Mouse (Mus musculus) E14TG2a.4 (cell line): Measurements from ENCODE around the gene Cnst.

Experiments
- CTCF ChIP-seq: conservative IDR thresholded peaks from 2 replicates; pipeline ENCODE4 v1.5.1; 2014; ENCODE audit warnings: low read length
- NANOG ChIP-seq: IDR thresholded peaks from 2 replicates; pipeline ENCODE4 v1.6.1; 2014; ENCODE audit warnings: borderline replicate concordance, low read length, mixed read lengths
- POU5F1 ChIP-seq: IDR thresholded peaks from 2 replicates; pipeline ENCODE4 v1.6.1; 2014; ENCODE audit warnings: low read length, borderline replicate concordance

DNA sequence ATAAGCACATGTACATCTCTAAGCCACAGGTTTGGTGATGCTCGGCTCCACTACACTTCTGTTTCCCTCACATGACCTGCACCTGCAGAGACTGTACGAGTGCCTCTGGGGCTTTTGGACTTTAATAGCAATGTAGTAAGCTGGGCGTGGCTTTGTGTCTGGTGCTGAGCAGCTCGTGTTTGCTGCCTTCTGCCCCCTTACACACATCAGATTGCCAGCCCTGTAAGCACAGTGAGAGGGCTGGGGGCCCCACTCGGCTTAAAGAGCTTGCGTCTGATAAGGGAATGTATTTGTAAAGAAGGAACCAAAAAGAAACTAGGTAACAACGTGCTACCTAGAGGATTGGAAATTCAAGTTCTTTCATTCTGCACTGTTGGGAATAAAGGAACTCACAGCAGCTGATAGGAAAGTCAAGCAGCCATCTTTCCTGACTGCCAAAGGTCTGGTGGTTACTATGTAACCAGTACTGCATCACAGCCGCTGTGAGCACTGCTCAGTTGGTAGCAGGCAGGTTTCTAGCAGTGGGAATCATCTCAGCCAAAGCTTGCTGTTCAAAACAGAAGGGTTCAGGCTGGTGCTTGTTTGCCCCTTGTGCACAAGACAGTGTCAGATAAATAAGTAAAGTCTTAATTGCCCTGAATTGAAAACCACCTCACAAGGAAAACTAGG lies 82.4 kb downstream of the Cnst start:
- TF ChIP-seq CTCF (no peak), POU5F1 (no peak), NANOG (no peak)
